Mouse (Mus musculus): ENCODE data around the gene Cutc. TPM values are rescaled to one million over a fixed set of nuclear protein-coding genes. Genes with fewer than 3 reads are reported as not detected.
A peak's percentile ranks its signal among the peaks of the same experiment; 100 is the strongest.

Cutc gene
- 9.6 and 10.4 TPM in 2 replicates for polyA plus RNA-seq (2015; fragmentation: Nextera tagmentation; extraction: Ambion mirVana)

DNA sequence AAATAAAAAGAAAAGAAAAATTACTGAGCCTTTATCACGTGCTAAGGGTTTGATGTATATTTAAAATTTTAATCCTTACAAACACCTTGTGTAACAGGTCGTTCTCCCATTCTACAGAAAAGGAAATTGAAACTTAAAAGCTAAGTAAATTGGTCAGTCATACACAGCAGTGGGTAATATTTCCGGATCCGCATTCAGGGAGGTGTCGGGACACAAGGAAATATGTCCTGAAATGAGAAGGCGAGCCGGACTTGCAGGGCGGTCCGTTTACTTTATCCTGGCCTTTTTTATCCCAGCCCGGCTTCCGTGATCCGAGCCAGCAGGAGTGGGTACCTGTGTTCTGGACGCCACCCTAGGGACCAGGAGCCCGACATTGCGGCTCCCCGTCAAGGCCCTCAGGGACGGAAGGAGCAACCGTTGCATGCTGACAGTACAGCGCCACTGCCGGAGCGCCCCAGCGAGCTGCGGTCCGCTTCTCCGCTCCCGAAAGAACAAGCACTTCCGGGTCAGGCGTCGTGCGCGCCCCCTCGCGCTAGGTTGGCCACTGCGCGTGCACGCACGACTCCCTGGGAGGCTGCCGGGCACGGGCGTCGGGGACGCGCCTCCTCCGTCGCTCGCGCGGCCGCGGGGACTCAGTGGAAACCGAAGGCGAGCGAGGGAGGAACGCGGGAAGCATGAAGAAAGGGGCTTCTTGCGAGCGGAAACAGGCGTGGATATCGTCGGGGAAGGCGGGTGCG lies at the start of gene Cutc, which contains the start of gene Cox15:
Gene Cutc, plus strand, starts transcription at position 508 of the 737 bp plus-strand sequence.
Gene Cox15, minus strand, starts transcription at position 512 of the 737 bp plus-strand sequence.
- Histone ChIP-seq H3K9ac (peak within 1 kb of the TSS; percentile 79), H3K4me3 (peak within 1 kb of the TSS; percentile 65), H3K27me3 (no peaks in the 10 kb centered on the region), H3K27ac (peak within 1 kb of the TSS; percentile 95), H3K36me3 (ENCODE audit: poor library complexity, severe bottlenecking) (peaks cover 22% of the 10 kb centered on the region), H3K4me2 (peak within 1 kb of the TSS; percentile 70), H3K9me3 (replicated peaks) (no peaks in the 10 kb centered on the region), H3K4me1 (peaks cover 13% of the 10 kb centered on the region)
- under 1% methylated on average over 49 of the region's 62 CpGs for WGBS
- ATAC-seq: peak; percentile 93

DNA sequence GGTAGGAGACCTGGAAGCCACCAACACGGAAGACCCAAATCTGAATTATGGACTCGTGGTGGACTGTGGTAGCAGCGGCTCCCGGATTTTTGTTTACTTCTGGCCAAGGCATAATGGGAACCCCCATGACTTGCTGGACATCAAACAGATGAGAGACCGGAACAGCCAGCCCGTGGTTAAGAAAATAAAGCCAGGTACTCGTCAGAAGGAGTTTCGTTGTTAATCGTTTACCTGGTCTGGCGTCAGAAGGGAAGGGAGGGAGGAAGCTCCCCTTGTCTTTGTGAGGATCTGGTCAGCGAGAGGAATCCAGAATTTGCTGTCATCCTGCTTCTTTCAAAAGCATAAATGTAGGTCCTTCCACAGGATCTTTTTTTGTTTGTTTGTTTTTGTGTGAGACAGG lies 48.6 kb upstream of the Cutc start:
- H3K36me3 ChIP-seq (ENCODE audit: poor library complexity, severe bottlenecking): peaks cover 68% of the 10 kb centered on the region
- H3K9ac ChIP-seq: no peak overlapping the region
- H3K4me3 ChIP-seq: no peak overlapping the region
- ATAC-seq: no peak
- H3K9me3 ChIP-seq (replicated peaks): no peaks in the 10 kb centered on the region
- WGBS: 91% methylated on average over 11 of the region's 11 CpGs
- H3K4me1 ChIP-seq: no peaks in the 10 kb centered on the region
- no peaks in the 10 kb centered on the region for H3K27me3 ChIP-seq
- no peak overlapping the region for H3K4me2 ChIP-seq
- no peak overlapping the region for H3K27ac ChIP-seq

DNA sequence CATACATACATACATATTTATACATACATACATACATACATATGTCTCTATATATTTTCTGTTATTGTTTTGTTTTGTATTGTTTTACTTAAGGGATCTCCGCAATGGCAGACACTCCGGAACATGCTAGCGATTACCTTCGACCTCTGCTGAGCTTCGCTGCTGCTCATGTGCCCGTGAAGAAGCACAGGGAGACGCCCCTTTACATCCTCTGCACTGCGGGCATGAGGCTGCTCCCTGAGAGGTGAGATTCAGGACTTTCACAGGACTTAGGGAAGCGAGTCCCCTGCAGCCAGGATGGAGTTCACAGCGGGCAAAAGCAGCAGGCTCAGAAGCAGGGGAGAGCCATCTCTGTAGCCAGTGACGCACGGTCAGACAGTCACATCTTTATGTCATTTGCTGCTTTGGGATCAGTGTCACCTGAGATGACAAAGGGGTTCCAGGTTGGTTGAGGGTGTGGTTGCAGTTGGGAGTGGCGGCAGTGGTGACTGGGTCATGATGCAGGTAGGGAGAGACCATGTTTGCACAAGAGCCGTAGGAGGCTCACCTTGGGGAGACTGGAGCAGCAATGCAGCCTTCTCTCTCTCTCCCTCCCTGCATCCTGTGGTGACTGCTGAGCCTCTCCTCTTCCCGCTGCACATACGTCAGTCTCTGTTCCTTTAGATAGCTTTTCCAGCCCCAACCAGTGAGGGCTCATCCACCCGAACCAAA lies 47.9 kb upstream of the Cutc start:
- ATAC-seq: no peak
- Histone ChIP-seq H3K9ac (no peak overlapping the region), H3K9me3 (replicated peaks) (no peaks in the 10 kb centered on the region), H3K4me1 (no peaks in the 10 kb centered on the region), H3K36me3 (ENCODE audit: poor library complexity, severe bottlenecking) (peaks cover 67% of the 10 kb centered on the region), H3K4me3 (no peak overlapping the region), H3K27ac (no peak overlapping the region), H3K4me2 (no peak overlapping the region), H3K27me3 (no peaks in the 10 kb centered on the region)
- WGBS: 88% methylated on average over 17 of the region's 17 CpGs

DNA sequence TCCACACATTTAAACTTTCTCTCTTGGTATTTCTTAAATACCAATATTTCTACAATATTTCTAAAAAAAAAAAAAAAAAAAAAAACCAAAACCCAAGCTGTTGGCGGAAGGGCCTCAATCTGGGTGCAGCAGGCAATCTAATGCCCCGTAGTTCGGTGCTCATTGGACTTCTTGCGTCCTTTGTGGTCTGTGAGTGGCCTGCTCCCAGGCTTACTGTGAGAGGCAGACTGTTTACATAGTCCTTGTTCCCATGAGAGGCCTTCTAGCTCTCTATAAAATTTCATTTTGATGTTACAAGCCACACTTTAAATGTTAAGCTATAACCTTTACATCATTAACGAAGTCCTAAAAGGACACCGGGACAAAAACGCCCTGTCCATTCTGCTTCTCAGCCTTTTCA lies 44.6 kb upstream of the Cutc start:
- H3K9ac ChIP-seq: no peak overlapping the region
- H3K9me3 ChIP-seq (replicated peaks): no peaks in the 10 kb centered on the region
- no peak overlapping the region for H3K4me3 ChIP-seq
- no peak overlapping the region for H3K4me2 ChIP-seq
- WGBS: 89% methylated on average over 7 of the region's 7 CpGs
- H3K4me1 ChIP-seq: no peaks in the 10 kb centered on the region
- H3K27me3 ChIP-seq: no peaks in the 10 kb centered on the region
- no peak for ATAC-seq
- H3K36me3 ChIP-seq (ENCODE audit: poor library complexity, severe bottlenecking): peaks cover 54% of the 10 kb centered on the region
- no peak overlapping the region for H3K27ac ChIP-seq

DNA sequence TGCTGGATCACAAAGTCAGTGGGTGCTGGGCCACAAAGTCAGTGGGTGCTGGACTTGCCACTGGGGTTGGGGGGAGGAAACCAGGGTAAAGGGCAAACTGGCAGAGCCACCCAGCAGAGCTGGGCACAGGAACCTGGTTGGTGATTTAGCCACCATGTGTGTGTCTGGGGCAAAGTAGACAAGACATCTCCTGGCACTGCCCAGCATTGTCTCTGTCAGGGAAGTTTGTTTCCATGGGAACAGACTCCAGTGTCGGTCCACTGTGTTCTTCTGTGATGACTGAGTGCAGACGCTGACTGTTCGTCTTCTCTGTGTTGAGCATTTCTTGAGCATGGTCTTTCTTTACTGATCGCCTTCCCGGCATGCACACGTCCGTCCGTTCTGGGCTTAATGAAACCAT lies 43.5 kb upstream of the Cutc start:
- no peak for ATAC-seq
- Histone ChIP-seq H3K9me3 (replicated peaks) (no peaks in the 10 kb centered on the region), H3K4me1 (no peaks in the 10 kb centered on the region), H3K9ac (no peak overlapping the region), H3K4me3 (no peak overlapping the region), H3K27me3 (no peaks in the 10 kb centered on the region), H3K36me3 (ENCODE audit: poor library complexity, severe bottlenecking) (peaks cover 49% of the 10 kb centered on the region), H3K4me2 (no peak overlapping the region), H3K27ac (no peak overlapping the region)
- 71% methylated on average over 8 of the region's 8 CpGs for WGBS

DNA sequence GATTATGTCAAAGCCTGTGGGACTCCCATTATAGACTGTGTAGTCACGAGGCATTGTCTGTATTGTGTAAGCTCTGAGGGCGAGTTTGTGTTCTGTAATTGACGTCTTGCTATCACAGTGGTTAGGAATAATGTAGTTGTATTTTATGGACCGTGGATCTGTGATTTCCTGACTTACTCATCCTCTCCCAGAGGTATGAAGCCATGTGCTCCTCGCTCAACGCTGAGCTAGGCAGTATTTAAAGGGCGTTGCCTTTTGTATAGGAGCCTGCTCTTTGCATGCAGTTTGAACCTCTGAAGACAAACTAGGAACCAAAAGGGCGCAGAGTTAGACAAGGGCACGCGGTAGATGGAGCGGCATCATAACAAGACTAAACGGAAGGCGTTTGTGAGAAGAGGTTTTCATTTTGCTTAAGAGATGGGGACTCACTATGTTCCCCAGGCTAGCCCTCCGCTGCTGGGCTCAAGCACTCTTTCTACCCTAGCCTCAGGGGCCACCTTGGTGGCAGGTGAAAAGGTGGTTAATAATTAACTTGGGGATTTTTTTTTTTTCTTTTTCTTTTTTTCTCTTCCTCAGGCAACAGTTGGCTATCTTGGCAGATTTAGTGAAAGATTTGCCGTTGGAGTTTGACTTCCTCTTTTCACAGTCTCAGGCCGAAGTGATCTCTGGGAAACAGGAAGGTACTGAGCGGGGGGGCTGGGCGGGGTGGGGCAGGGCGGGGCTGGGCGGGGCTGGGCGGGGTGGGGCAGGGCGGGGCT lies 41.5 kb upstream of the Cutc start:
- ATAC-seq: no peak
- H3K4me3 ChIP-seq: no peak overlapping the region
- H3K9me3 ChIP-seq (replicated peaks): no peaks in the 10 kb centered on the region
- no peak overlapping the region for H3K27ac ChIP-seq
- no peaks in the 10 kb centered on the region for H3K4me1 ChIP-seq
- H3K4me2 ChIP-seq: no peak overlapping the region
- no peak overlapping the region for H3K9ac ChIP-seq
- H3K27me3 ChIP-seq: no peaks in the 10 kb centered on the region
- 54% methylated on average over 22 of the region's 22 CpGs for WGBS
- peaks cover 28% of the 10 kb centered on the region for H3K36me3 ChIP-seq (ENCODE audit: poor library complexity, severe bottlenecking)

DNA sequence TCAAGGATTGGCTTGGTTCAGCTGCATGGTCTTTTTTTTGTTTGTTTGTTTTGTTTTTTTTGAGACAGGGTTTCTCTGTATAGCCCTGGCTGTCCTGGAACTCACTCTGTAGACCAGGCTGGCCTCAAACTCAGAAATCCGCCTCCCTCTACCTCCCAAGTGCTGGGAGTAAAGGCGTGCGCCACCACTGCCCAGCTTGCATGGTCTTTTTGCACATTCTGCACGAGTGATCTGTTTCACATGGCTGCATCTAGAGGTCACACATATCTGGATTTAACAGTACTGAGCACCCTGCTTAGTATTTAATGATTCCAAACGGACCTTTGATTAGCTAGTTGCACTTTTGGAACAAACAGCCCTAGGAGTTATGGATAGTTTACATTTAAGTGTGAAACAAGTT lies 40.8 kb upstream of the Cutc start:
- Histone ChIP-seq H3K9me3 (replicated peaks) (no peaks in the 10 kb centered on the region), H3K27me3 (no peaks in the 10 kb centered on the region), H3K4me3 (no peak overlapping the region), H3K27ac (no peak overlapping the region), H3K4me1 (no peaks in the 10 kb centered on the region), H3K36me3 (ENCODE audit: poor library complexity, severe bottlenecking) (peaks cover 23% of the 10 kb centered on the region), H3K9ac (no peak overlapping the region), H3K4me2 (no peak overlapping the region)
- no peak for ATAC-seq
- WGBS: 79% methylated on average over 5 of the region's 5 CpGs

DNA sequence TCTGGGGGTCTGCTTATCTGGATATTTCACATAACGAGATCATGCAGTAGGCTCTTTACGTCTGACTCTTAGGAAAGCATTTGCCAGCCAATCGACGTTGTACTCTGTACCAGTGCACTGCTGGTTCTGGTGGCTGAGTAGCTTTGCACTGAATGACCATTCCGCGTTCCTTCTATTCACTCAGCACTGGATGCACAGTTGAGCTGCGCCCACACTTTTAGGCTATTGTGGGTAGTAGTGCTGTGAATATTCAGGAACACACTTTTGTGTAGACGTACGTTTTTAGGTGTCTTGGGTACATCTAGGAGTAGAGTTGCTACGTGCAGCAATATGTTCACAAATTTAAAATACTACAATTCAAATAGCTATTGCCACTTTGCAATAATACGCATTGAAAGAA lies 32.7 kb upstream of the Cutc start:
- Histone ChIP-seq H3K4me1 (no peaks in the 10 kb centered on the region), H3K9ac (no peak overlapping the region), H3K27me3 (no peaks in the 10 kb centered on the region), H3K27ac (no peak overlapping the region), H3K9me3 (replicated peaks) (no peaks in the 10 kb centered on the region), H3K4me3 (no peak overlapping the region), H3K4me2 (no peak overlapping the region), H3K36me3 (ENCODE audit: poor library complexity, severe bottlenecking) (peaks cover 50% of the 10 kb centered on the region)
- WGBS: 93% methylated on average over 11 of the region's 11 CpGs
- no peak for ATAC-seq

DNA sequence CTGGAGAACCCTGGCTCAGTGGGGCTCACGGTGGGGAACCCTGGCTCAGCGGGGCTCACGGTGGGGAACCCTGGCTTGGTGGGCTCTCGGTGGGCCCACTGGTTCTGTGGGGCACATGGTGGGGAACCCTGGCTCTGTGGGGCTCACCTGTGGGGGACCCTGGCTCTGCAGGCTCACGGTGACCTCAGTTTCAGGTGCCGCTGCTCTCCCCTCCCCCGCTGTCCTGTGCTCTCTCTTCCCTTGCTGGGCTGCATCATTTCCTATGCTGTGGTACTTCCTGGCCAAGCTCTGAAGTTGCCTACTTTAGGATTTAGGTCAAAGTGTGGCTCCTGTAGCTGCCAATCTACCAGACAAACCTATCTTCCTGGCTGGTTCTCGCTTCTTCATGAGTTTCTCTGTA lies 29.9 kb upstream of the Cutc start:
- no peaks in the 10 kb centered on the region for H3K9me3 ChIP-seq (replicated peaks)
- no peak overlapping the region for H3K4me3 ChIP-seq
- no peak overlapping the region for H3K27ac ChIP-seq
- H3K4me1 ChIP-seq: no peaks in the 10 kb centered on the region
- 78% methylated on average over 8 of the region's 8 CpGs for WGBS
- ATAC-seq: no peak
- H3K36me3 ChIP-seq (ENCODE audit: poor library complexity, severe bottlenecking): peaks cover 70% of the 10 kb centered on the region
- no peak overlapping the region for H3K9ac ChIP-seq
- H3K27me3 ChIP-seq: no peaks in the 10 kb centered on the region
- H3K4me2 ChIP-seq: no peak overlapping the region

DNA sequence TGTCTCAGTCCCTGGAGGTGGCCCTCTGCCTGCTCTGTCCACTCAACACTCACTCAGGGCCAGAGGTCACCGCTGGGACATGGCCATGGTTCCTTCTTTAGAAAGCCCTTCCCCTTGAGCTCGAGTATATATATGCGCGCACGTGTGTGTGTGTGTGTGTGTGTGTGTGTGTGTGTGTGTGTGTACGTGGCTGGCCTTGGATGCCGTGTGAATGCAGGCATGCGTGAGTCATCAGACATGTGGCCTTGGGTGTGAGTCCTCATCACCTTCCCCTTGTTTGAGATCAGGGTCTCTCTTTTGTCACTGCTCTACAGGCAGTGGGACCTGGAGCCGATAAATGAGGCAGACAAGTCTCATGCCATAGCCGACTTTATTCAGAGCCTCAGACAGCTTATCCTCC lies 29.3 kb upstream of the Cutc start:
- Histone ChIP-seq H3K9ac (no peak overlapping the region), H3K27me3 (no peaks in the 10 kb centered on the region), H3K4me1 (no peaks in the 10 kb centered on the region), H3K4me3 (no peak overlapping the region), H3K9me3 (replicated peaks) (no peaks in the 10 kb centered on the region), H3K36me3 (ENCODE audit: poor library complexity, severe bottlenecking) (peaks cover 70% of the 10 kb centered on the region), H3K4me2 (no peak overlapping the region), H3K27ac (no peak overlapping the region)
- ATAC-seq: no peak
- 87% methylated on average over 10 of the region's 10 CpGs for WGBS

DNA sequence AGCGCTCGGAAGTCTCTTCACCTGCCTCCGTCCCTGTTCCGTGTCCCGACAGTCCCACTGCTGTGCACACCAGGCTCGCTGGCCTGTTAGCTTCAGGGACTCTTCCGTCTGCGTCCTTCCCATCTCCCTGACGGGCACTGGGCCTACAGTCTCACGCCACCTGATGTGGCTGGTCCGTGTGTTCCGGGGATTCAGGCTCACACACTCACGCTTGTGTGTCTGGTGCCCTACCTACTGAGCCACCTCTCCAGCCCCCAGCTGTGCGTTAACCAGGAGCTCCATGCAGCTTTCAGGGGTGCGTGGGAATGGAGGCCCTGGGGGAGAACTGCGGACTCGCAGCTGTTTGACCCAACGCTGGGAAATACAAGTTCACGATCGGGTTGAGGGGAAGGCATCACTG lies 28.6 kb upstream of the Cutc start:
- H3K27me3 ChIP-seq: no peaks in the 10 kb centered on the region
- H3K9me3 ChIP-seq (replicated peaks): no peaks in the 10 kb centered on the region
- no peaks in the 10 kb centered on the region for H3K4me1 ChIP-seq
- H3K9ac ChIP-seq: no peak overlapping the region
- no peak overlapping the region for H3K4me2 ChIP-seq
- WGBS: 92% methylated on average over 20 of the region's 20 CpGs
- no peak overlapping the region for H3K4me3 ChIP-seq
- peaks cover 67% of the 10 kb centered on the region for H3K36me3 ChIP-seq (ENCODE audit: poor library complexity, severe bottlenecking)
- H3K27ac ChIP-seq: no peak overlapping the region
- no peak for ATAC-seq

DNA sequence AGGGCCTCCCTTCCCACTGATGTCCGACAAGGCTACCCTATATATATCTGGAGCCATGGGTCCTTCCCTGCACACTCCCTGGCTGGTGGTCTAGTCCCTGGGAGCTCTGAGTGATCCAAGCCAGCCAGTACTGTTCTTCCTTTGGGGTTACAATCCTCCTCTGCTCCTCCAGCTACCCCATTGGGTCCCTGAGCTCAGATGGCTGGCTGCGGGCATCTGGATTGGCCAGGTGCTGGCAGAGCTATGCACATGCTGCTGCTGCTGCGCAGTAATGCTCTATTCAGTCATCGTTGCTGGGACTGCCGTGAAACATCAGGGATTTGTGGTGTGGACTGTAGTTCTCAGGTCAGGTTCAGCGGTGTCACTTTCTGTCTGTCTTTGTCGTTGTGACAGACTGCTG lies 28.0 kb upstream of the Cutc start:
- Histone ChIP-seq H3K9me3 (replicated peaks) (no peaks in the 10 kb centered on the region), H3K9ac (no peak overlapping the region), H3K27ac (no peak overlapping the region), H3K36me3 (ENCODE audit: poor library complexity, severe bottlenecking) (peaks cover 69% of the 10 kb centered on the region), H3K4me3 (no peak overlapping the region), H3K4me1 (no peaks in the 10 kb centered on the region), H3K27me3 (no peaks in the 10 kb centered on the region), H3K4me2 (no peak overlapping the region)
- 89% methylated on average over 7 of the region's 7 CpGs for WGBS
- no peak for ATAC-seq

Data from forebrain, embryonic 13.5 days (tissue).